Mouse (Mus musculus) lung, embryonic 16.5 days (tissue): ENCODE data around the gene Gm42742. TPM values are rescaled to one million over a fixed set of nuclear protein-coding genes. Genes with fewer than 3 reads are reported as not detected.

Source experiments
- ATAC-seq: fragments of 200-750 bp; cut with Nextera tagmentation; 2 replicates; pipeline ENCODE4 v1.8.0; 2017; ENCODE audit warnings: low read depth, mild to moderate bottlenecking, moderate library complexity
- H3K27ac ChIP-seq: fragments of 300-500 bp; sonication (generic); 2 replicates; pipeline ENCODE4 v1.5.1; 2014; ENCODE audit warnings: mild to moderate bottlenecking, control low read depth, low read length
- H3K27me3 ChIP-seq: fragments of 300-500 bp; sonication (generic); 2 replicates; pipeline ENCODE4 v1.6.1; 2014; ENCODE audit warnings: low read depth, low read length, mixed read lengths; ENCODE audit not compliant: control insufficient read depth, insufficient read depth
- H3K36me3 ChIP-seq: fragments of 300-500 bp; sonication (generic); 2 replicates; pipeline ENCODE4 v1.6.1; 2014; ENCODE audit warnings: low read length; ENCODE audit not compliant: control insufficient read depth, insufficient read depth
- H3K4me1 ChIP-seq: fragments of 300-500 bp; sonication (generic); replicated peaks from 2 replicates; pipeline ENCODE4 v1.6.1; 2014; ENCODE audit warnings: low read length, mixed read lengths; ENCODE audit not compliant: control insufficient read depth, insufficient read depth
- H3K4me2 ChIP-seq: fragments of 300-500 bp; sonication (generic); 2 replicates; pipeline ENCODE4 v1.6.1; 2014; ENCODE audit warnings: low read depth, low read length, control low read depth
- H3K4me3 ChIP-seq: fragments of 300-500 bp; sonication (generic); 2 replicates; pipeline ENCODE4 v1.5.1; 2014; ENCODE audit warnings: mild to moderate bottlenecking, low read length, control low read depth
- H3K9ac ChIP-seq: fragments of 300-500 bp; sonication (generic); 2 replicates; pipeline ENCODE4 v1.6.1; 2014; ENCODE audit warnings: low read length, control low read depth
- H3K9me3 ChIP-seq: fragments of 300-500 bp; sonication (generic); 2 replicates; pipeline ENCODE4 v1.6.1; 2016; ENCODE audit warnings: low read length; ENCODE audit not compliant: control insufficient read depth
- WGBS: fragments of 180-500 bp; shearing (Covaris S2); extraction: QIAGEN DNeasy Blood & Tissue Kit; methylation state at CpG from one replicate; pipeline ENCODE4 v1.1.7; 2014; 5-methylcytosine and 5-hydroxymethylcytosine counted together
- polyA plus RNA-seq: library from polyadenylated mRNA; unstranded; fragments of >200 nt; fragmentation: Nextera tagmentation; extraction: Ambion mirVana; gene quantifications from 2 replicates; pipeline ENCODE4 v1.2.1, GENCODE M21; 2015

Gene Gm42742
- polyA plus RNA-seq, 1 experiment from 2014 or later, result 39.1 TPM

- H3K9me3 ChIP-seq, result no peaks in the 10 kb centered on the region
- H3K27ac ChIP-seq, result peak within 1 kb of the TSS; percentile 98
- H3K4me2 ChIP-seq, result peak within 1 kb of the TSS; percentile 80
- ATAC-seq, result no peak
- no peaks in the 10 kb centered on the region for H3K27me3 ChIP-seq
- peak within 1 kb of the TSS; percentile 77 for H3K9ac ChIP-seq
- H3K36me3 ChIP-seq, result peaks cover 5% of the 10 kb centered on the region; the same call in 1 of the 2 replicates
- H3K4me1 ChIP-seq, result peaks cover 55% of the 10 kb centered on the region
- peak within 1 kb of the TSS; percentile 59 for H3K4me3 ChIP-seq
Observed at GRCm38 (mm10) chr7:127016481-127016485, 4.6 kb downstream of the Gm42742 start, which contains the start of gene Pagr1b. Gene Pagr1b, minus strand, starts transcription at chr7:127016484.

- Histone ChIP-seq H3K36me3 (peaks cover 5% of the 10 kb centered on the region; the same call in 1 of the 2 replicates), H3K9ac (peak overlapping the region; percentile 77), H3K4me3 (peak overlapping the region; percentile 59), H3K4me2 (peak overlapping the region; percentile 80), H3K27me3 (no peaks in the 10 kb centered on the region), H3K4me1 (peaks cover 53% of the 10 kb centered on the region), H3K27ac (peak overlapping the region; percentile 98), H3K9me3 (no peaks in the 10 kb centered on the region)
- ATAC-seq, result peak; percentile 15; the same call in 1 of the 2 replicates
- WGBS, result under 1% methylated on average over 10 of the region's 10 CpGs
Observed at GRCm38 (mm10) chr7:127016081-127016480, 4.8 kb downstream of the Gm42742 start.

GRCm38 (mm10) chr7:127014993-127015392, 5.9 kb downstream of the Gm42742 start:
- Histone ChIP-seq H3K27me3 (no peaks in the 10 kb centered on the region), H3K4me3 (no peak overlapping the region), H3K27ac (no peak overlapping the region), H3K36me3 (peaks cover 5% of the 10 kb centered on the region; the same call in 1 of the 2 replicates), H3K9ac (no peak overlapping the region), H3K4me2 (peak overlapping the region; percentile 72), H3K9me3 (no peaks in the 10 kb centered on the region), H3K4me1 (peaks cover 45% of the 10 kb centered on the region)
- ATAC-seq, result no peak
- 91% methylated on average over 12 of the region's 12 CpGs for WGBS

DNA sequence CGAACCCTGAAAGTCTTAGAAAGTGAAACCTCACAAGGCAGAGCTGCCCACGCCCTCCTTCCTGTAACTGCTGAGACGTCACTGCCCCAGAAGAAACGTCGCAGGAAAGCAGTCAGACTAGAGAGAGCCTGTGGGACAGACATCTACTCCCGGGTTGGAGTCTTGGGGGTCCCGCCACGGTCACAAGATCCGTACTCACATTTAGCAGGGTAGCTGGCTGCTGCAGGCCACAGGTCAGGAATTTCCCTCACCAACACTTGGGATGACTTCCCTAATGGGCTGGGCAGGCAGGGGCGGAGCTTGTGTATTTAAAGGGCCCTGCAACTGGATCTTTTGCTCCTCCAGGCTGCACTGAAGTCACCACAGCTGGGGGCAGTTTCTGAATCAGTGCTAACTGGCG, 6.6 kb downstream of the Gm42742 start, which contains the start of gene Mvp:
Mvp (minus strand) TSS at position 302 of the 400 bp plus-strand sequence.
- Histone ChIP-seq H3K4me2 (peak within 1 kb of the TSS; percentile 72), H3K36me3 (peaks cover 5% of the 10 kb centered on the region; the same call in 1 of the 2 replicates), H3K4me1 (peaks cover 41% of the 10 kb centered on the region), H3K4me3 (peak within 1 kb of the TSS; percentile 56), H3K27me3 (no peaks in the 10 kb centered on the region), H3K9ac (peak within 1 kb of the TSS; percentile 59), H3K9me3 (no peaks in the 10 kb centered on the region), H3K27ac (peak within 1 kb of the TSS; percentile 51)
- 15% methylated on average over 11 of the region's 11 CpGs for WGBS
- ATAC-seq, result 0 out of 2 replicates have a peak, but pooled peaks have one; percentile 13

GRCm38 (mm10) chr7:127013385-127013784, 7.5 kb downstream of the Gm42742 start:
- WGBS, result 92% methylated on average over 6 of the region's 6 CpGs
- H3K4me3 ChIP-seq, result no peak overlapping the region
- no peak overlapping the region for H3K4me2 ChIP-seq
- peaks cover 39% of the 10 kb centered on the region for H3K4me1 ChIP-seq
- no peaks in the 10 kb centered on the region for H3K9me3 ChIP-seq
- H3K9ac ChIP-seq, result no peak overlapping the region
- no peaks in the 10 kb centered on the region for H3K27me3 ChIP-seq
- no peak overlapping the region for H3K27ac ChIP-seq
- ATAC-seq, result no peak
- peaks cover 5% of the 10 kb centered on the region; the same call in 1 of the 2 replicates for H3K36me3 ChIP-seq

GRCm38 (mm10) chr7:127012845-127013244, 8.1 kb downstream of the Gm42742 start:
- ATAC-seq, result no peak
- no peaks in the 10 kb centered on the region for H3K27me3 ChIP-seq
- H3K9me3 ChIP-seq, result no peaks in the 10 kb centered on the region
- no peak overlapping the region for H3K4me2 ChIP-seq
- WGBS, result 93% methylated on average over 10 of the region's 10 CpGs
- H3K4me3 ChIP-seq, result no peak overlapping the region
- H3K27ac ChIP-seq, result no peak overlapping the region
- peaks cover 35% of the 10 kb centered on the region for H3K4me1 ChIP-seq
- no peak overlapping the region for H3K9ac ChIP-seq
- peaks cover 5% of the 10 kb centered on the region; the same call in 1 of the 2 replicates for H3K36me3 ChIP-seq

DNA sequence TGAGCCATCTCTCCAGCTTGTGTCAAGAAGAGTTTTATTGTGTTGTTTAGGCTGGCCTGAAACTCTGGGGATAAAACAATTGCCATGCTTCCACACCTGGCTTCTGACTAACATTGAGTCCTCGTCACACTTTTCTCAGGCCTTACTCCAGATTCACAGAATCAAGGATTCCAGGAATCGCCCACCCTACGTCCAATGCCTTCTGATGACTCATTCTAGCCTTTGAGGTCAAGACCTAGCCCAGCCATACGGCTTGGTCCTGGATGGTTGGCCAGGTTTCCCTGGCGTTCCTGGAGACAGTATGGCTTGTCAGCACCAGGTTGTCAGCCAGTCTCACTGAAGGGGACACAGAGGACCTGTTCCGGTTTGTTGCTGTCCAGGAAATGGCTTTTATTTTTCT, 8.5 kb downstream of the Gm42742 start:
- Histone ChIP-seq H3K4me2 (no peak overlapping the region), H3K27me3 (no peaks in the 10 kb centered on the region), H3K9ac (no peak overlapping the region), H3K4me1 (peaks cover 32% of the 10 kb centered on the region), H3K9me3 (no peaks in the 10 kb centered on the region), H3K4me3 (no peak overlapping the region), H3K36me3 (peaks cover 5% of the 10 kb centered on the region; the same call in 1 of the 2 replicates), H3K27ac (no peak overlapping the region)
- WGBS, result 79% methylated on average over 6 of the region's 6 CpGs
- ATAC-seq, result no peak

DNA sequence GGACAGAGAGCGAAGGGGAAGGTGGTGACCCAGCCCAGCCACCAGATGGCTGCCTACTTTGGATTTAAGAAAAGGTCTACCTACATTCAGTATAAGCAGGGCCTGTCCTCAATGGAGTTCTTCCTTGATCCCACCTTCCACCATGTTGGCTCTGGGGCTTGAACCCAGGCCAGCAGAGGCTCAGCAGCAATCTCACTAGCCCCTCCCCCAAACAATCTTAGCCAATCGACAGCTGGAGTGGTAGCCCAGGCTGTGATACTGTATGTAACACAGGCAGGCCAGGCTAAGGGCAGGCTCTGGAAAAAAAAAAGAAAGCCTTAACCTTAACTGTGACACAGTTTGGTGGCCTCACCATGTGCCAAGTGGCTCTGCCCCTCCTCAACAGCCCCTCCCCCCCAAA, 9.2 kb downstream of the Gm42742 start:
- H3K4me1 ChIP-seq, result peaks cover 32% of the 10 kb centered on the region
- no peak overlapping the region for H3K4me3 ChIP-seq
- H3K36me3 ChIP-seq, result peaks cover 5% of the 10 kb centered on the region; the same call in 1 of the 2 replicates
- H3K27ac ChIP-seq, result no peak overlapping the region
- H3K9ac ChIP-seq, result no peak overlapping the region
- H3K9me3 ChIP-seq, result no peaks in the 10 kb centered on the region
- ATAC-seq, result no peak
- H3K4me2 ChIP-seq, result no peak overlapping the region
- no peaks in the 10 kb centered on the region for H3K27me3 ChIP-seq
- WGBS, result 68% methylated on average over 2 of the region's 2 CpGs

- H3K9me3 ChIP-seq, result no peaks in the 10 kb centered on the region
- no peak overlapping the region for H3K9ac ChIP-seq
- H3K4me3 ChIP-seq, result no peak overlapping the region
- no peaks in the 10 kb centered on the region for H3K27me3 ChIP-seq
- H3K36me3 ChIP-seq, result peaks cover 5% of the 10 kb centered on the region; the same call in 1 of the 2 replicates
- no peak for ATAC-seq
- WGBS, result 95% methylated on average over 2 of the region's 2 CpGs
- no peak overlapping the region for H3K27ac ChIP-seq
- peaks cover 32% of the 10 kb centered on the region for H3K4me1 ChIP-seq
- no peak overlapping the region for H3K4me2 ChIP-seq
Observed at GRCm38 (mm10) chr7:127011051-127011450, 9.8 kb downstream of the Gm42742 start.
